Mouse (Mus musculus) G1E (cell line): ENCODE results near the gene Kcnj11. TPM values are rescaled to one million over a fixed set of nuclear protein-coding genes. Genes with fewer than 3 reads are reported as not detected.

Source experiments
- ATAC-seq: 2 replicates; pipeline ENCODE4 v1.8.0; 2016; ENCODE audit warnings: mild to moderate bottlenecking; ENCODE audit not compliant: insufficient number of reproducible peaks, poor library complexity, low FRiP score, severe bottlenecking; ENCODE audit errors: extremely low read depth
- DNase-seq: peaks from one replicate; pipeline ENCODE4 v3.0.0; 2012; ENCODE audit warnings: low spot score
- H3K27me3 ChIP-seq: 2 replicates; pipeline ENCODE4 v1.6.1; 2012; ENCODE audit warnings: mild to moderate bottlenecking, low read length, inconsistent platforms; ENCODE audit not compliant: insufficient read depth
- H3K36me3 ChIP-seq: replicated peaks from 2 replicates; pipeline ENCODE3; 2012; ENCODE audit warnings: mild to moderate bottlenecking, inconsistent platforms
- H3K4me1 ChIP-seq: 2 replicates; pipeline ENCODE4 v1.6.1; 2012; ENCODE audit warnings: low read depth, low read length, inconsistent platforms, mixed read lengths; ENCODE audit not compliant: insufficient read depth
- H3K4me3 ChIP-seq: 2 replicates; pipeline ENCODE4 v1.5.1; 2012; ENCODE audit warnings: low read depth, mild to moderate bottlenecking, inconsistent platforms, low read length, moderate library complexity, mixed read lengths
- H3K9me3 ChIP-seq: replicated peaks from 2 replicates; pipeline ENCODE4 v1.6.1; 2012; ENCODE audit warnings: inconsistent platforms
- CTCF ChIP-seq: IDR thresholded peaks from 2 replicates; pipeline ENCODE4 v1.5.1; 2012; ENCODE audit warnings: low read depth, low read length, inconsistent platforms, mixed read lengths
- GATA1 ChIP-seq: IDR thresholded peaks from 2 replicates; pipeline ENCODE4 v1.6.1; 2012; ENCODE audit warnings: borderline replicate concordance, low read length, inconsistent platforms, mixed read lengths
- GATA2 ChIP-seq: IDR thresholded peaks from 2 replicates; pipeline ENCODE4 v1.6.1; 2012; ENCODE audit warnings: low read depth, low read length, inconsistent platforms, borderline replicate concordance
- POLR2AphosphoS5 ChIP-seq: IDR thresholded peaks from 2 replicates; pipeline ENCODE4 v1.6.1; 2012; ENCODE audit warnings: low read depth, low read length, inconsistent platforms; ENCODE audit not compliant: insufficient replicate concordance
- TAL1 ChIP-seq: conservative IDR thresholded peaks from 2 replicates; pipeline ENCODE4 v1.6.1; 2012; ENCODE audit warnings: low read depth, low read length, inconsistent platforms, mixed read lengths
- polyA plus RNA-seq: library from polyadenylated mRNA; stranded (reverse); fragments of >175 nt; gene quantifications from 2 replicates; pipeline ENCODE4 v1.2.3, GENCODE M21; 2012
- total RNA-seq, 2 experiments: library from RNA; stranded (forward) in 1 of 2; stranded (reverse) in 1 of 2; fragments of 200-1000 nt in 1 of 2; fragments of >200 nt in 1 of 2; fragmentation: Nextera tagmentation in 1 of 2; gene quantifications; 2 replicates each; pipeline ENCODE4 v1.2.3; 2014 to 2017

The Kcnj11 gene
- total and polyA plus RNA-seq, 3 experiments, result not detected

- TF ChIP-seq CTCF, result no peak
- no peak for TF ChIP-seq POLR2AphosphoS5
- no peak for TF ChIP-seq GATA2
- no peak for TF ChIP-seq GATA1
- Histone ChIP-seq H3K4me1 (peaks cover 9% of the 10 kb centered on the region), H3K27me3 (no peaks in the 10 kb centered on the region), H3K36me3 (peaks cover 99% of the 10 kb centered on the region), H3K9me3 (no peaks in the 10 kb centered on the region), H3K4me3 (no peak overlapping the region)
- ATAC-seq (no peak), DNase-seq (no peak)
These were observed 39.9 kb downstream of the Kcnj11 start for GRCm38 (mm10) chr7:46060688-46061087.

GRCm38 (mm10) chr7:46058882-46059281, 41.7 kb downstream of the Kcnj11 start:
- no peak for TF ChIP-seq GATA2
- TF ChIP-seq GATA1, result no peak
- no peak for TF ChIP-seq POLR2AphosphoS5
- no peak for TF ChIP-seq CTCF
- Histone ChIP-seq H3K9me3 (no peaks in the 10 kb centered on the region), H3K4me1 (peaks cover 9% of the 10 kb centered on the region), H3K36me3 (peaks cover 100% of the 10 kb centered on the region), H3K4me3 (no peak overlapping the region), H3K27me3 (no peaks in the 10 kb centered on the region)
- DNase-seq (no peak), ATAC-seq (no peak)

GRCm38 (mm10) chr7:46053566-46053965, 47.0 kb downstream of the Kcnj11 start:
- Histone ChIP-seq H3K36me3 (peaks cover 95% of the 10 kb centered on the region), H3K4me3 (no peak overlapping the region), H3K27me3 (no peaks in the 10 kb centered on the region), H3K4me1 (peaks cover 3% of the 10 kb centered on the region), H3K9me3 (no peaks in the 10 kb centered on the region)
- DNase-seq, result no peak
- ATAC-seq, result no peak
- TF ChIP-seq CTCF, result no peak
- no peak for TF ChIP-seq POLR2AphosphoS5
- no peak for TF ChIP-seq GATA1
- TF ChIP-seq GATA2, result no peak
- no peak for TF ChIP-seq TAL1

DNA sequence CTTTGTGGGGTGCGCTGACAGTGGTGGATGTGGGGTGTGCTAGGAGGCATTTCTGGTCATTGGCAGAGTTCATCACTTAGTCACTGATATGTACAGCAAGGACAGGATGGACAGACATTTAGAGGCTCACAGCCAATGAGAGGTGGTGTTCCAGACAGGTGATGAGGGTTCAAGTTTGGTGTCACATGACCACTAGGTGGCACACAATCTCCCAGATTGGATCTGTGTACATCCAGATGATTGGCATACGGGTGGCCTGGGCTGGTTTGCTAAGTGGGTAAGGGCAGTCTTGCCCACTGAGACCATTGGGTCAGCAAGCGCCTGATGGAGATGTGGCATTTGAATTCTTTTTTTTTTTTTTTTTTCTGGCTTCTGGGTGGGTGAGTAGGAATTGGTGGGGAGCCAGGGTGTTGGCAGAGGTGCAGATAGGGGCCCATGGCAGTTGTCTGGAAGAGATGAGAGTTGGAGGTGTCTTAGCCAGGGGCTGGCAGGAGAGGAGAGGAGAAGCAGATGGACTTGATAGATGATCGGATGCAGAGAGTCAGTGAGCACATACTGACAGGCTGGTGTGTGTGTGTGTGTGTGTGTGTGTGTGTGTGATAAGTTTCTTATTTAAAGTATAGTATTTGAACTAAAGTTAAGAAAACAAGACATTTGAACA, 48.3 kb downstream of the Kcnj11 start:
- H3K36me3 ChIP-seq, result peaks cover 95% of the 10 kb centered on the region
- no peaks in the 10 kb centered on the region; the same call in 1 of the 2 replicates for H3K4me1 ChIP-seq
- DNase-seq, result no peak
- no peaks in the 10 kb centered on the region for H3K9me3 ChIP-seq
- TF ChIP-seq POLR2AphosphoS5, result no peak
- TF ChIP-seq CTCF, result peak; percentile 20; the same call in 1 of the 2 replicates
- TF ChIP-seq GATA1, result no peak
- TF ChIP-seq GATA2, result no peak
- TF ChIP-seq TAL1, result no peak
- no peak for ATAC-seq
- no peak overlapping the region for H3K4me3 ChIP-seq
- no peaks in the 10 kb centered on the region for H3K27me3 ChIP-seq

DNA sequence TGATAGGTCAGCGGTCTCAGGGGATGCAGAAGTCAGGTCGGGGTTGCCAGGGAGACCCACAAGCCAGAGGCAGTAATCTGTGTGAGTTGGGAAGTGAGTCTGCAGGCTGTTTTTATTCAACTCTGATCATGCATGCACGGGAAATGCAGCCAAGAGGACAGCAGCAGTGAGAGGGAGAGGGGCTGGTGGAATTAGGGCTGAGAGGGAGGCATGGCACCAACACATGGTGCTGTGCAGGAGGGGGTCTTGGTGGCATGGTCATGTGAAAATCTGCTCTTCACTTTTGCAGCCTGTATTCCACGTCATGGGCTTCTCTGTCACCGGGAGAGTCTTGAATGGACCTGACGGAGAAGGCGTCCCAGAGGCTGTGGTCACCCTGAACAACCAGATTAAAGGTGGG, 50.6 kb downstream of the Kcnj11 start:
- DNase-seq (no peak), ATAC-seq (no peak)
- TF ChIP-seq POLR2AphosphoS5 (no peak), TAL1 (no peak)
- H3K36me3 ChIP-seq, result peaks cover 93% of the 10 kb centered on the region
- no peak overlapping the region for H3K4me3 ChIP-seq
- H3K4me1 ChIP-seq, result peaks cover 20% of the 10 kb centered on the region
- H3K27me3 ChIP-seq, result no peaks in the 10 kb centered on the region
- no peaks in the 10 kb centered on the region for H3K9me3 ChIP-seq

- no peak overlapping the region for H3K4me3 ChIP-seq
- ATAC-seq, result no peak
- peaks cover 93% of the 10 kb centered on the region for H3K36me3 ChIP-seq
- no peak for DNase-seq
- no peaks in the 10 kb centered on the region for H3K27me3 ChIP-seq
- no peak for TF ChIP-seq TAL1
- TF ChIP-seq POLR2AphosphoS5, result no peak
- no peak for TF ChIP-seq CTCF
- TF ChIP-seq GATA2, result no peak
- TF ChIP-seq GATA1, result no peak
- no peaks in the 10 kb centered on the region for H3K9me3 ChIP-seq
- H3K4me1 ChIP-seq, result peaks cover 23% of the 10 kb centered on the region
These were observed 52.5 kb downstream of the Kcnj11 start for GRCm38 (mm10) chr7:46047873-46048562.
